Mouse (Mus musculus) R1 (cell line): ENCODE data around the gene Ppard.

ENCODE experiments used
- DNase-seq: peaks from one replicate; pipeline ENCODE4 v3.0.0-alpha.2; 2018; ENCODE audit warnings: low read depth, low spot score

Gene Ppard

DNA sequence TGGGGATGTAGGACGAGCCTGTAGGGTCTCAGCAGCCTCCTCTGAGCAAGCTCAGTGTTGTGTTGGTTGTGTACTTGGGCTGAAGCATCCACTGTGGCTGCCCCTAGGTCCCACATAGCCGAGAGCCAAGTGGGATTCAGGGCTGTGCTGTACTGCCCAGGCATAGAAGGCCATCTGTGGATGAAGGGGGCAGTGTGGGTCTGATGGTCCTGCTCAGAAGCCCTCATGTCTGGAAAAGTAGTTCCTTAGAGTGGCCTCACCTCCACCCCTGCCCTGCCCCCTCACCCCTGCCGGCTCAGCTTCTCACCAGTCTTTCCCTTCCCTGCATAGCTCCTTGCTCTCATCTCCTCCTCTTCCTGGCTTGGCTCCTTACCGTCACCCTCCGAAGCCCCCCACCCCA is 23.2 kb downstream of the Ppard start:
- no peak for DNase-seq

DNA sequence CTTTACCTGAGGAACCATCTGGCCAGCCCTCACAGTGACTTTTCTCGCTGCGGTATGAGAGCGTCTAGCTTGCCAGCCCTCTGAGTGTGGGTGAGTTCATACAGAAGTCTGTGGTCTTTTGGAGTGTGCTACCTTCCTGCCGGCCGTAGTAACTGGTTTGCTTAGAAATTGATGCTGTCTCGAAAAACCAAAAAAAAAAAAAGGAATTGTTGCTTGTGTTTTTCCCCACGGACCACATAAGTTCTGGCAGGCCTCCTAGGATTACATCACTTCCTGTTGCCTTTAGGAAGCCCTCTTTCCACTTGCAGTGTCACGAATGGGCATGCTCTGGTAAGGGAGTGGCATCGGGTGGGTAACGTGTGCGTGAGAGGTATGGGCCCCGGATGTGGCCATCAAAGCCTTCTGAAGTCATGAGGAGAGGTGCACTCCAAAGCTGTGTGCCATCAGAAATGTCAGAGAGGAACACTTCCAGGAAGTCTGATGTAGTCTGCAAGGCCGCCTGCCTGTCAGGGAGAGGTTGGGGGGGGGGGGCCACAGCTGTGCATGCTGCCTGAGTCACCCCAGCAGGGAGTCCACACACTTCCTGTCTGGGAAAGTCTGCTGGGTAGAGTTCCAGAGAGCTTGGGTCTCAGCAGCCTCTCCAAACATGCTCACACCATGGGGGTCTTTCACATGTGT is 24.3 kb downstream of the Ppard start:
- DNase-seq: peak; percentile 75

DNA sequence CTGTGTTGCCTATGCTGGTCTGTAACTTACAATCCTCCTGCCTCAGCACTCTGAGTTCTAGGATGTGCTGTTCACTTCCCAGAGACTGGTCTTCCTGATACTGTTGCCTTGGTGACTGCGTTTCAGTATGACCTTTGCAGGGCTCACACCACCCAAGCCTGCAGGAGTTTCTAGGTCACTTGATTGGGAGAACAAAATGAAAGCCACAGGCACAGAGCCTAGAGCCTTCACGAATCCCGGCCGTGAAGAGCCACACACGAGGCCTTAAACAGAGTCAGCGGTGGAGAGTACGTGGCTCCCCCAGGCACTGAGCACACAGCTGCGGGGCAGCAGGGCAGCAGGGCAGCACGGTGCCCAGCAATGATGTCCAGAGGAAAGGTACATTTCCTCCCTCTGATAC is 25.8 kb downstream of the Ppard start:
- DNase-seq: no peak

DNA sequence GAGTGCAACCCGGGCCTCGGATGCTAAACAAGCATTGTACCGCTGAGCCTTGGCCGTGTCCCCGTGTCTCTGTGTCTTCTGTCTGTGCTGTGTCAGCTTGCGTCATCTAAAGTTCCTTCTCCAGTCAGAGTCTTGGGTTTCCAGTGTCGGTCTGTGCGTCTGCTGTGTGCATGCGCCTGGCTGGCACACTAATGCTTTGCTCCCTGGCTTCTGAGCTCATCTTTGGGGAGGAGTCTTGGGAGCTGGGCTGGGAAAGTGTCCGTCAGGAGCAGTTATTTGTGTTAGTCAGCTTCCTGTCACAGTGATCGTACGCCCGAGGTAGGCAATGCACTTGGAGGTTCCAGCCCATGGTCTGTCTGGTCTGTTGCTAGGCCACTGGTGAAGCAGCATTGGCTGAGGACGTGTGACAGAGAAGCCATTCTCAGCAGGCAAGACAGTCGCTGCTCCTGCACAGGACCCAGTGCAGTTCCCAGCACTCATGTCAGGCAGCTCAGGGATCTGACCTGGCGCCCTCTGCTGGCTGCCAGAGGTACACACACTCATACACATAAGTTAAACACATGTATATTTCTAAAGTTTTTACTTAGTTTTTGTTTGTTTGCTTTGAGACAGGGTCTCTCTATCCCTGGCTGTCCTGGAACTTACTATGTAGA is 27.5 kb downstream of the Ppard start:
- DNase-seq: peak; percentile 85

DNA sequence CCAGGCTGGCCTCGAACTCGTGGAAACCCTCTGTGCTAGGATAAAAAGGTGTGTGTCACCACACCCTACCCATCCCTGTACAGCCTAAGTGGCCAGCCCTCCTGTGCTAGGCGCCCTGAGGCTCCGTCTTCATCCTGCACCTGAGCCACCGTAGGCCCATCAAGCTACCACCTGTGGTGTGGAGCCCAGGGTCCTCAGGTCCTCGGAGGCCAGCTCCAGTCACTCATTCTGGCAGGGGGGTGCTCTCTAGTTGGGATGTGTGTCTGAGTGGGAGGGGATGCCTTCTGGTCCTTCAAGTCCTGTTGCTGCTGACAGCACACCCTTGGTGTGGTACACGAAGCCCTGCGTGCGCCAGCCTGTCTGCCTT is 28.0 kb downstream of the Ppard start:
- DNase-seq: no peak

DNA sequence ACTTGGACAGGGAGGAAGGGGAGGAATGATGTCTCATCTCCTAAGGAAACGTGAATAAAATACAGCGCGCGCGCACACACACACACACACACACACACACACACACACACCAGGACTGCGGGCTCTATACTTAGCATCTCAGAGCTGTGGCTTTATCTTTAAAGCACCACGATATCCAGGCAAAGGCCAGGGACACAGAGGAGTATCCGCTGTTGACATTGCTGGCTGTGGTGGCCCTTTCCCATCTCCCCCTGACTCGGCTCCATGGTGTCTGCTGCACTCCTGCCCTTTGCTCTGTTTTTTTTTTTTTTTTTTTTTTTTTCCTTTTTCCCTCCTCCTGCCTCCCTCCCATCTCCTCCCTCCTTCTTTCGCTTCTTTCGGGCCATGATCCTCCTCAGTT is 29.3 kb downstream of the Ppard start:
- DNase-seq: no peak

DNA sequence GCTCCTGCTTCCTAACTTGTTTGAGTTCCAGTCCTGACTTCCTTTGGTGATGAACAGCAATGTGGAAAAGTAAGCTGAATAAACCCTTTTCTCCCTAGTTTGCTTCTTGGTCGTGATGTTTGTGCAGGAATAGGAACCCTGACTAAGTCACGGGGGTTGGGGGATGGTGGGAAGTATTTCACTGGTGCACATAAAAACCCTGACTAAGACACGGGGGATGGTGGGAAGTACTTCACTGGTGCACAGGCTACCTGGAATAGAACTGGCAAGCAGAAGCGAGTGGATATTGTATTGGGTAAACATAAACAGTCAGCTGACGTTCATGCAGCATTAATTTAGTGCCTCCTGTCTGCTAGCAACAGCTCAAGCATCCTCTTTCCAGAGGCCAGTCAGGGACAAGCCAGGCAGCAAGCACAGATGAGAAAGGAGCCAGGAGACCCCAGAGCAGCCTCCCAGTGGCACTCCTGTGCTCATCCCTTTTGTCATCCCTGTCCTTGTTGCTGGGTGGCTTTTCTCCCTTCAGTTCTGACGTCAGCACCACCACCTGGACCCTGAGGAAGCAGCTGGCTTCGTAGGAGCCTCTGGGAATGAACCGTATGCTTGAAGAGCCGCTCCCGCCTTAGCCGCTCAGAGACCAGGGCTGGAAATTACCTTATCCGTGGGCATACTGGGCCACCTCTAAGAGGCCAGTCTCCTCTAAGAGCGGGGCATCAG is 30.8 kb downstream of the Ppard start:
- DNase-seq: no peak

DNA sequence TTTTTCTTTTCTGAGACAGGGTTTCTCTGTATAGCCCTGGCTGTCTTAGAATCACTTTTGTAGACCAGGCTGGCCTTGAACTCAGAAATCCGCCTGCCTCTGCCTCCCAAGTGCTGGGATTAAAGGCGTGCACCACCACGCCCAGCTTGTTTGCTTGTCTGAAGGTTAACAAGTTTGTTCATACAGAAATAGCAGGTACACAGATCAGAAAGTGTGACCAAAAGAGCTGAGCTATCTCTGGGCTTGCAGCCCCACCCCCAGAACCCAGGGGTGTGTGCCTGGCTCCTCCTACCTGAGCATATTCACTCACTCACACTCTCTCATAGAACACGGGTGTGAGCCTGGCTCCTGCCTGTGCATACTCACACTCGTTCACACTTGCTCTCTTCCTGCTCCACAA is 34.8 kb downstream of the Ppard start:
- peak; percentile 75 for DNase-seq

DNA sequence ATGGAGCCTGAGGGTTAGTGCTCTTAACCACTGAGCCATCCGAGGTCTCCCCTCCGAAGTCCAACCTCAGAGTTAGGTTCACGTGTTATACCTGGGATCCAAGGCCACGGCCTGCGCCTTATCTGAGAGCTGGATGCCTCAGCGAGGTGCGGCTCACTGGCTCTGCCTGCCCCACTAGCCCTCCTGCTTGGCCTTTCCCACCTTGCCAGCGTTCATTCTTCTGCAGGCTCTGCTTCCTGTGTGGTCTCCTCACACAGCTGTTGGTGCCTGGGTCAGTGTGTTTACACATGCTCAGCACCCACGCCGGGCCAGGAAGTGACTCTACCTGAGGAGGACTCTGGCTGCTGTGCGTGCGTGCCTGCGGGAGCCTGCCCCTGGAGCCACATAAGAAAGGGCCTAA is 37.7 kb downstream of the Ppard start:
- peak; percentile 79 for DNase-seq

DNA sequence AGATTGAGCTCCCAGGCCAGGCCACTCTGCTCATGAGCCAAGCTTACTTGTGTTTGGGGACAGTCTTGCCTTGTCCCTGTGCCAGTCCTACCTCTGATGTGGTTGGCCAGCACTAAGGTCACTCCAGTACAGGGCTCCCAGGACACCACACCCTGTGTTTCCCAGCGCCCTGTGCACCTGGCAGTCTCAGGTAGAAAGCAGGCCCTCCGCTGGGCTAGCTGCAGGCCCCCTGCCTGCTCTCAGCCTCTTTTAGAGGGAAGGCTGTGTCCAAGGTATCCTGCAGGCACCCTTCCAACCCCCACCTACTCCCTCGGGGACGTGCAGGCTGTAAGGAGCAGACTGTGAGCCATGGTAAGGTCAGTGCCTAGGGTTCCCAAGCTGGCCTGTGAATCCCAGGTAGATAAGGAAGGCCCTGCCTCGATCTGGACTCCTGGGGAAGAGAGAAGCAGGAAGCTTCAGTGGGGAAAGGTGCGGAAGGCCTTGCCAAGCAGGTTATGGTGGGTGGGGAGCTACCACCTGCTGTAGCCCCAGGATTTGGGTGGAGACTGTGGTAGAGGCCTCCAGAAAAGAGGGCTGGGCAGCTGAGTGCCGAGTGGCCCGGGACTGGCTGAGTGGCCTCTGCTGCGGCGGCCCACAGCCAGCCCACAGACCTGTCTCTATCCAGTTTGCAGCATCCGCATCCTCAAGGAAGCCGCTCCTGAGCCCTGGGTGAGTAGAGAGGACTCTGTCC is 39.2 kb downstream of the Ppard start:
- DNase-seq: no peak

DNA sequence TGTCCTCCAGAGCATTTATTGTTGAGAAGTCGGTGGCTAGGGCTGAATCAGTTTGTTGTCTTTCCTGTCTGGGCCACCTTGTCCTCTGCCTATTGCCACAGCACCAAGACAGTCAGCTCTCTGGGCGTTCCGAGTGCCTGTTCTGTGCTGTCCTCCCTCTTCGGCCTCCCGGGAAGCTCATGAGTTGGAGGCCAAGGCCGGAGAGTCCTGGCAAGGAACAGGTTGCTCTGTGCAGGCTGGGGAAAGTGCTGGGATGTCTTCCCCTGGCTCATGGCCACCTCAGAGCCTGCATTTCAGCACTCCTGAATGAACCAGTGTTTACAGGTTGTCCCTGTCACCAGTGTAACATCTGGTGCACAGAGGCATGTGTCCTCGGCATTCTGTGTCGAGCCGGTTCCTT is 39.8 kb downstream of the Ppard start:
- DNase-seq: no peak

DNA sequence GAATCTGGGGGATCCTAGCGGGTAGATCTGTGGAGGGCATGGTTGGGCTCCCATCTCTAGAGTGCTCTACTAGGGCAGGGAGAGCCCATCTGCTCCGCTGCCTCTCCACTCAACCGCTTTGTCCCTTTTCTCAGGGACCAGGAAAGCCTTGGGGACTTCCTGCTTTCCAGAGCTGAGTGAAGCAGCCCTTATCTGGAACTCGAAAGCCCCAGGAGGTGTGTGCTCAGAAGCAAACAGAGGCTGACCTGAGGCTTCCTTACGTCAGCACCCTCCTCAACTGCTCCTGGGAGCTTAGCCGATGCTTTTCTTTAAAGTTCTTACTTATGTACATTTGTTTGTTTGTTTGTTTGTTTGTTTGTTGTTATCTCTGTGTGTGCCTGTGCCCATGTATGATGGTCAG is 40.3 kb downstream of the Ppard start:
- DNase-seq: no peak

DNA sequence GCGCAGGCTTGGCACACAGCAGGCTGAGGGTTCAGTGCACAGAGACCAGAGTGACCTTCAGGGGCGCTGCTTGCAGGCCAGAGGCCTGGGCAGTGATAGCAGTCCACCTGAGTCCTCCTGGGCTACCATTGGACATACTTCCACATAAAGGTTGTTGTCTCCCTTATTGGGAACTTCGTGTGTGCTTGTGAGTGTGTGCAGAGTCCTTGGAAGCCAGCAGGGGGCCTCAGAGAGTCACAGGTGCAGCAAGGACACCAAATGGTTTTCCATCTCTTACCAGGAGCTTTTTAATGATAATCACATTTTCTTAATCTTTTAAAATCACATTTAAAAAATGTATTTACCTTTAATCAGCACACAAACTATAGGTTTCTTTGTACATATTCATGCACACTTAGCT is 42.2 kb downstream of the Ppard start:
- peak; percentile 73 for DNase-seq

DNA sequence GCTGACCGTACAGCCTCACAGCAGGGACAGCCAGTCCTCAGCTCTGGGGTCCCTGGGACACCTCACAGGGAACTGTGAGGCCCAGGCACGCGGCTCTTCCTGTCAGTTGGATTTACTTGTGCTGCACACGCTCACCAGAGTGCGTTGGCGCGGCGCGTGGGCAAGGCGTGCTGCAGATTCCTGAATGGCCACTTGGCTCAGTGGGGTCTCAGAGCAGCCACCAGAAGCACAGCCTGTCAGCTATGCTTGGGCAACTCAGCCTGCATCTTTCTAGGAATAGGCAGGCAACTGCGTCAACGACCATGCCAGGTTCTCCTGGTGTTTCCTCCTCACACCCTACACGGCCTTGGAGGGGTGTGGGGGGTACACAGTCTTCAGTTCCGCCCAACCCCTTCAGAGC is 44.7 kb downstream of the Ppard start:
- peak; percentile 30 for DNase-seq

DNA sequence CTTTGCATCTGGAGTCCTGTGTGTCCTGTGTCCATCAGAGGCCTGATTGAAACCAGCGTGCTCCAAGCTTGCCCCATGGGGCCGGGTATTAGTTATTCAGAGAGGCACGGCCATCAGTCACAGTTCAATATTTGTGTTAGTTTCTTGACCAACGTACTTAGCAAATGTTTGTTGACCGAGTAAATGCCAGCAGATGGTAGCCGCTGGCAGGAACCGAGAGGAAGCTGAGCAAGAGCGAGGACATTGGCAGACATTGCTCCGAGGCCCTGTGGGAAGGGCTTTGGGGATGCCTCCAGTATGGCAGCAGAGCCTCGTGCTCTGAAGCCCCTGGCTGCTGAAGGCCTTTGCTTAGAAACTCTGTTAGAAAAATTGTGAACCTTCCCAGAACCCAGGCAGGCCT is 45.2 kb downstream of the Ppard start:
- DNase-seq: no peak

DNA sequence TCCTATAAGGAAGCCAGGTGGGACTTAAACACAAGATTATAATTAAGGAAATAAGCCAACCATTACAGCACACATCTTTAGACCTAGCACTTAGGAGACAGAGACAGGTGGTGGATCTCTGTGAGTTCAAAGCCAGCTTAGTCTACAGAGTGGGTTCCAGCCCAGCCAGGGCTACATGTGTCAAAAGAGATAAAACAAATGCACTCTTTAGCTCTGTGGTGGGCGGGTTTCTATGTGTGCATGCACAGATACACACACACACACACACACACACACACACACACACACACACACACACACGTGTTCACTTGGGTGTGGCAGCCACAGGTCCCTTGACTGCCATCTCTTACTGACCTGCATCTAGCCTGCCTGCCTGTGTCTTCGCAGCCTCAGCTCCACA is 45.7 kb downstream of the Ppard start:
- no peak for DNase-seq

DNA sequence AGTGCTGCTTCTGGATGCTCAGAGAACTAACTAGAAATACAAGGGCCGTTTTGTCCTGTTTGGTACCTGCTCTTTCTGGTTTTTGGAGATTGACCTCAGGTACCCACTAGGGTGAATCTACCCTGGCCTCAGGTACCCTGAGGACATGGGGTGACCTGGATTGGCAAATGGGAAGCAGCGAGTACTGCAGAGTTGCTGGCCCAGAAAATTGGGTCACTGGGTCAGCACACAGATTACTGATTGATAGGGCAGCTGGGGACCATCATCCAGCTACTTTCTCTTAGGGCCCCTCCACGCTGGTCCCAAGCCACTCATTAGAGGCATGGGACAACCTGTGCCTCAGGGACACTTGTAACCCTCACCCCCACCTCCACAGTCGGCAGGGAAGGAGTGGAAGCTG is 46.7 kb downstream of the Ppard start:
- no peak for DNase-seq

DNA sequence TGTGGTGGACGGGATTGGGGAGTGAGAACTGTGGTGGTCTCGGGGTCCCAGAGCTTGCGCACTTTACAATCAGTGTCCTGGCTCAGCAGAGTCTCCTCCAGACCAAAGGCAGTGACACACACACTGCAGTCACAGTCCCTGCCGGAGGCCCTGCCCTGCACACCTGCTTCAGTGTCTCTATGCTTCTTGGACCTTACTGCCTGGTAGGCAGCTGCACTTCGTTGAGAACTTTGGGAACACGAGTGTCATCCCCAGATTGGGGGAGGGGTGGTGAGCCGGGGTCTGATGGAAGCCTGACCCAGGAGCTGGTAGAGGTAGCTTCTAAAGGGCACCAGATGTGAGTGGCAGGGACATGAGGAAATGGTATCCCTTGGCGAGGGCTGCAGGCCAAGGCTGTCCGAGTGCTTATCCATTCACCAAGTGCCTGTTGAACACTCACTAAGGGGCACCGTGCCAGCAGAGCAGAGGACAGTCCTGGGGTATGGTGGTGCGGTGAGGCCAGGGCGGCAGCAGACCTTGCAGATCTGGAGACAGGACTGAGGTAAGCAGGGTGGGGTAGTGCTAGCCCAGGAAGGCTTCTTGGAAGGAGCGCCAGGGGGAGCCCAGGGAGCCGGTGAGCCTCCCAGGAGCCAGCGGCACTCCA is 47.4 kb downstream of the Ppard start:
- DNase-seq: no peak

DNA sequence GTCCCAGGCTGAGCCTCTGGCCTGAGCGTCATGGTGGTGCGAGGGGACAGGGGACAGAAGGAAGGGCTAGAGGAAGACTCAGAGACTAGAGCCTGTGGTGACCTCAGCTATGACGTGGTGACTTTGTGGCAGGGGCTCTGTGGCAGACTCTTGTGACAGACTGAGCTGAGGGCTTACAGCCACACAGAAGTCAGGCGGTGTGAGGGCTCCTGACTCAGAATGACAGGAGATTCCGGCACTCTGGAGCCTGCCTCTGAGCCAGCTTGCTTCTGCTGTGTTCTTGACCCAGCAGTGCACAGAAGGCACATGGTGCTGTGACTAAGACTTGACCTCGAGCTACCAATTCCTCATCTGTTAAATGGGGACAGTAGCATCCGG is 47.9 kb downstream of the Ppard start:
- no peak for DNase-seq

DNA sequence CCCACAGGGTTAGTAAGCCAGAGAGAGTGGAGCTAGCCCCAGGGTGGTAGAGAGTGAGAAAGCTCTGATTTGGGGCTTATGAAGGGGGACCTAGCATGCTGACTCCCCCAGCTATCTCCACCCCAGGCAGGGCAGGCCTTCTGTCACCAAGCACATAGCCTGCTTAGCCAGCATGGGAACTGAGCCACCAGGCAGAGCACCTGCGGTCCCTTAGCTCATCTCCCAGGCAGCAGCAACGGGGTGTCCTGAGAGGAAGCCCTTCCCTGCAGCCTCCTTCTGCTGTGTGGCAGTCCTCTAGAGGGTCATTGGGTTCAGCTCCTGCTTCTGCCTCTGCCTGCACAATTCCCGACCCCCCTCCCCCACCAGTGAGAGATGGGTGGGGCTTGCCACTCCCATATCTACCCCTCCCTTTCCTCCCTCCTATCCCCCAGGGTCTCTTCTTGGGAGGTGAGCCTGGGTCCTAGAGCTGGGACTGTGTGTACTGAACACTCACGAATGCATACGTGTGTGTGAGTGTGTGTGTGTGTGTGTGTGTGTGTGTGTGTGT is 48.4 kb downstream of the Ppard start:
- DNase-seq: peak; percentile 67

DNA sequence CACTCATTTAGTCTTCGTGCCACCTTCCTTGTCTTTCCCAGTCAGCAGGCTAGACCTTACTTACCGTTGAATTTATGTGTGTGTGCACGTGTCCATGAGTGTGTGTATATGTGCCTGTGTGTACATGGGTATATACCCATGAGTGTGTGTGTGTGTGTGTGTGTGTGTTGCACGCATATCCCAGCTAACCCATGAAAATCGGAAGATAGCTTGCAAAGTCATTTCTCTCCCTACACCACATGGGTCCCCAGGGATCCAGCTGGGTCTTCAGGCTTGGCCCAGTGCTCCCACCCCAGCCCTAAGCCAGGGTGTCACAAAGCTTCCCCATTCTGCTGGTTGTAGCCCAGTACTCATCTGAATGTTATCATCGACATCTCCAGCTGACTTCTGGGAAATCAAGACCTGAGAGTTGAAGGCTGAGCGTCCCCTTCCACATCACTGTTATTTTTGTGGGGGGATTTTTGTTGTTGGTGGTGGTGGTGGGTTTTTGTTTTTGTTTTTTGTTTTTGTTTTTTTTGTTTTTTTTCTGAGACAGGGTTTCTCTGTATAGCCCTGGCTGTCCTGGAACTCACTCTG is 49.5 kb downstream of the Ppard start:
- no peak for DNase-seq
